Mouse (Mus musculus) spleen, adult 2 months (tissue): ENCODE measurements around the gene Nav2.

Experiments
- CTCF ChIP-seq: fragments of 200-500 bp; IDR thresholded peaks from 2 replicates; pipeline ENCODE4 v1.5.1; 2011; ENCODE audit warnings: mild to moderate bottlenecking, inconsistent platforms; ENCODE audit not compliant: insufficient read depth, insufficient read length, insufficient replicate concordance; ENCODE audit errors: extremely low read depth
- POLR2A ChIP-seq: fragments of 200-500 bp; IDR thresholded peaks from 2 replicates; pipeline ENCODE4 v1.6.1; 2011; ENCODE audit warnings: low read depth, low read length, inconsistent platforms

- no peak for TF ChIP-seq CTCF
- no peak for TF ChIP-seq POLR2A
Measured at GRCm38 (mm10) chr7:49392180-49392579, 483.7 kb downstream of the Nav2 start.
